Mouse (Mus musculus) ES-Bruce4 (cell line): Measurements from ENCODE around the gene Rps17.

Experiments used
- CTCF ChIP-seq: IDR thresholded peaks from one replicate; pipeline ENCODE4 v1.8.1; 2011; ENCODE audit warnings: low read depth, low read length
- EP300 ChIP-seq: IDR thresholded peaks from 2 replicates; pipeline ENCODE4 v1.6.1; 2011; ENCODE audit warnings: low read depth, low read length; ENCODE audit not compliant: insufficient read depth

GRCm38 (mm10) chr7:81326859-81327258 is 18.2 kb downstream of the Rps17 start:
- TF ChIP-seq EP300 (peak; percentile 41; the same call in 1 of the 2 replicates), CTCF (no peak)
